Mouse (Mus musculus): ENCODE data around the gene Alg14.

- TF ChIP-seq CTCF (IDR thresholded peaks at IDR 0.05; ENCODE audit: extremely low read depth, insufficient read length, insufficient replicate concordance, low read depth, low read length) (no peak), POLR2A (IDR thresholded peaks at IDR 0.05; ENCODE audit: low read depth, low read length) (no peak)
Observed at GRCm38 (mm10) chr3:121346507-121347267, 55.1 kb downstream of the Alg14 start.

Data from small intestine, adult 2 months (tissue).